Mouse (Mus musculus) spleen, adult 2 months (tissue): ENCODE results near the gene Adamts18.

Experiments
- CTCF ChIP-seq: fragments of 200-500 bp; IDR thresholded peaks from 2 replicates; pipeline ENCODE4 v1.5.1; 2011; ENCODE audit warnings: mild to moderate bottlenecking, inconsistent platforms; ENCODE audit not compliant: insufficient read depth, insufficient read length, insufficient replicate concordance; ENCODE audit errors: extremely low read depth
- POLR2A ChIP-seq: fragments of 200-500 bp; IDR thresholded peaks from 2 replicates; pipeline ENCODE4 v1.6.1; 2011; ENCODE audit warnings: low read depth, low read length, inconsistent platforms

DNA sequence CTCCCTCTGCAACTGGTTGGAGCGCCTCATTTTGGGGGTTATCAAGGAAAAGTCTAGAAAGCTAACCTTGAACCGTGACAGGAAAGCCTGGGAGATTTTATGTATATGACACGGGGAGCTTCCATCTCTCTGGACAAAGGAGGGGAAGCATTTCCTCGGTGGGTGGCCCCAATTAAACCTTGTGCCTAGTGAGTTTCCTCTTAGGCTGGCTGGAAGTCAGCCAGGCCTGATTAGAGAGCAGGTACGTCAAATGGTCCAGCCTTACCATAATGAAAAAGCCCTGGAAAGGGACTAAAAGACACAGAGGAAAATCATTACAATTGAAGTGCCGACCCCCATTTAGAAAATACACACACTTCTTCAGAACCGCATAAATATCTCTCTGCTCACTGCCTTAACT, 10.3 kb upstream of the Adamts18 start:
- TF ChIP-seq POLR2A (no peak), CTCF (no peak)
